Mouse (Mus musculus) regulatory T cell (primary cell): ENCODE measurements around the gene Lypd4.

Source experiments
- in situ Hi-C: fragments of 300-600 bp; cut with MboI, MseI; formaldehyde crosslinking; loops from one replicate; pipeline ENCODE4 v1.15.1; 2025; ENCODE audit warnings: high pct_unique_total_duplicates

The Lypd4 gene

GRCm38 (mm10) chr7:24889431-24890220 lies 19.9 kb upstream of the Lypd4 start:
- in situ Hi-C loops, result loop anchor here (5.0 kb wide), 1 partner anchor 83 kb away; the partner anchor contains the start of gene Rabac1

- in situ Hi-C loops, result loop anchor here (5.0 kb wide), 1 partner anchor 85 kb away; the partner anchor contains the start of gene Rabac1
Measured at GRCm38 (mm10) chr7:24887096-24887495, 17.4 kb upstream of the Lypd4 start.

- in situ Hi-C loops, result loop anchor here (5.0 kb wide), 1 partner anchor 86 kb away; the partner anchor contains the start of gene Rabac1
Measured at GRCm38 (mm10) chr7:24886308-24886633, 16.5 kb upstream of the Lypd4 start.

- in situ Hi-C loops, result loop anchor here (5.0 kb wide), 1 partner anchor 87 kb away; the partner anchor contains the start of gene Rabac1
Measured at GRCm38 (mm10) chr7:24885468-24886307, 15.9 kb upstream of the Lypd4 start.

DNA sequence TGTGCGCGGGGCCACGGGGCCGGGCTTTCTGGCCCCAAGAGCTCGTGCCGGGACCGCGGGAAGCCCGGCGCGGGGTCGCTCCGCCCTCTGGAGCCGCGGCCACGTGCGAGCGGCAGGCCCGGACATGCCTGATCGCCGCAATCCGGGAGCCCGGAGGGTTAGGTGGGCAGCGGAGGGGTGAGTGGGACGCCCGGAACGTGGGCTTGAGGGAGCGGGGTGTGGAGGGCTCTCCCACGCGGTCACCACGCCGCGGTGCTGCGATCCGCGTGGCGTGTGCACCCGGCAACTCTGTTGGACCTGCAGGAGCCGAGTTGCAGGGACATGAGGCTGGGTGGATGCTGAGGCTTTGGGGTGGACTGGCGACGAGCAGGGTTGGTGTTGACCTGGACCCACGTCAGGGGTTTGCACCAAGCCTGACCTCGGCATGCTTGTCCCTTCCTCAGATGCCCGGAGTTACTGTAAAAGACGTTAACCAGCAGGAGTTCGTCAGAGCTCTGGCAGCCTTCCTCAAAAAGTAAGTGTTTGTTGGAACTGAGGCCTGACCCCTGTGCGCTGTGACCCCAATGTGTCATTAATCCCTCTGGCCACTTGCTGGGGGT lies 15.1 kb upstream of the Lypd4 start:
- in situ Hi-C loops, result loop anchor here (5.0 kb wide), 1 partner anchor 88 kb away; the partner anchor contains the start of gene Rabac1

DNA sequence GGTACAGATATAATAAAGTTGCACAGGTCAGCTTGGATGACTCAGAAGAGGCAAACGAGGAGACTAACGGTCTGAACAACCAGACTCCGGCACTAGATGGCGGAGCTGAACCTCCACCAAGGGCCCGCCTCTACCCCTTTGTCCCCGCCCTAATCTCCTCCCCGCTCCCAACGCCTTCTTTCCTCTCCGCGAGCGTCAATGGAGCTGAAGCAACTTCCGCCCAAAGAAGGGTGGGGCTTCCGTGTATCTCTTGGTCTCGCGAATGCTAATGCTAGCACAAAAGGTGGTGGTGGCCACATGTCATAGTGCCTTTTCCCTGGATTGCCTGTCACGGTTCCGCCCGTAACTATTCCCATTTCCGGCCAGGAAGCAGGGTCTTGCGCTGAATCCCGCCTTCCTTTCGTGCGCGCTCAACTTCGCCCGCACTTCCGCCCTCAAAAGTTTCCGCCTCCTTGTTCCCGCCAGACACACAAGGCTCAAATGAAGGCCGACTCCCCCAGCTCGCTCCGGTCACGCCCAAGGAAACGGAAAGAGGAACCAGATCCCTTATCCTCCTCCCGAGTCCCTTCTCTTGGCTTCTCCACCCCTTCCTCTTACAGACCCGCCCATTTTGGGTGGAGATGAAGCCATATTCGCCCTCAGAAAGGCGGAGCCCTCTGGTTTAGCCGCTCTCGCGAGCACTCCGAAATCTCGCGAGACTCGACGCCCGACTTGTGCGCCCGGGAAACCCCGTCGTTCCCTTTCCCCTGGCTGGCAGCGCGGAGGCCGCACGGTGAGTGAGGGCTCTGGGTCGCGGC lies 14.4 kb upstream of the Lypd4 start, which contains the start of gene Rps19:
Gene Rps19 (plus strand): TSS at position 476 of the 797 bp plus-strand sequence.
- in situ Hi-C loops, result no loop called here

GRCm38 (mm10) chr7:24882416-24883199 lies 12.9 kb upstream of the Lypd4 start:
- in situ Hi-C loops, result no loop called here

DNA sequence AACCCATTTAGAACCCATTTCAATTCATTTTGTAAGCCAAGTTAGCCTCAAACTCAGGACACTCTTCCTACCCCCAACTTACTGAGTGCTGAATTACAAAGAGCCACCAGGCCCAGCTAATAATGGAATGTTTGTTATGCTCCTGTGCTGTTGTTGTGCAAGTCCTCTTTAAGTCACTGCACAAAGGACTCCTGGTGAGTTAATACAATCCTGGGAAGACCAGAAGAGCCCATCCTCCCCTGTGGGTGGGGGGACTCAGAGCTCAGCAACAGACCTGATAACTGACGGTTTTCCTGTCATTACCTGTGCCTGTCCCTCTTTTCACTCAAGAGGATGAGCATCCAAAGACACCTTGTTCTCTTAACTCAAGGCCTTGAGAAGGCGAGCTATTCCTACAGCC lies 9.9 kb upstream of the Lypd4 start:
- in situ Hi-C loops, result no loop called here

DNA sequence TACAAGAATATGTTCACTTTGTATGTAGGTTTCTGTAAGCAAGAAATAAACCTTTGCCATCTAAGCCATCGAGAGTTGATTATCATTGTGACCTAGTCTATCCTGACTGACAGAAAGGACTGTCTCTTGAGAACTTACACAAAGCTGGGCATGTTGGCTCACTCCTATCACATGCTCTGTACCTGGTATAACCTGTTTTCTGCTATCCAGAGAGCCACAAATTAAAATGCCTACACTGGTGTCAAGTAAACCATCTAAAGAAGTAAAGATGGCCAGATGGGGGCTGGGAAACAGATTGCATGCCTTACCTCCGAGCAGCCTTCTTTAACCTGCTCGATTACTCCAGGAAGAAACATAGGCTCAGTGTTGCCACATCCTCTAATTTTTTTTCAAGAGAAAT lies 7.8 kb upstream of the Lypd4 start:
- in situ Hi-C loops, result no loop called here

DNA sequence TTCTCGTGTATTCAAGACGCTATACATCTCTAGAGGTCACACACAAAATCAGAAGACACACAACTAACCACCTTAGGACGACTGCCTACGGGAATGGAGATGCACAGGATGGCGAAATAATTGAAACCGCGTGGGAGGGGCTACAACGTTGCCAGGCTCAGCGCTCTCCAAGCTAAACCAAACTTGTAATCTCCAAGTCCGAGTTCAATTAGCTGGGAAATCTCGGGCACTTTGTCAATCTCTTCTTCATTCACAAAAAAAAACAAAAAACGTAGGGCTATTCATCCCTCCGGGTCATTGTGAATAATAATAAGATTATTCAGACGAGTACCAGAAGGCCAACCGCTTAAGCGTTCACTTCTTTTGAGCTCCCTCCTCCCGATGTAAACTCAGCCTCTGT lies 661 bp downstream of the Lypd4 start:
- in situ Hi-C loops, result no loop called here

- in situ Hi-C loops, result no loop called here
Measured at GRCm38 (mm10) chr7:24864156-24864555, 5.6 kb downstream of the Lypd4 start.

DNA sequence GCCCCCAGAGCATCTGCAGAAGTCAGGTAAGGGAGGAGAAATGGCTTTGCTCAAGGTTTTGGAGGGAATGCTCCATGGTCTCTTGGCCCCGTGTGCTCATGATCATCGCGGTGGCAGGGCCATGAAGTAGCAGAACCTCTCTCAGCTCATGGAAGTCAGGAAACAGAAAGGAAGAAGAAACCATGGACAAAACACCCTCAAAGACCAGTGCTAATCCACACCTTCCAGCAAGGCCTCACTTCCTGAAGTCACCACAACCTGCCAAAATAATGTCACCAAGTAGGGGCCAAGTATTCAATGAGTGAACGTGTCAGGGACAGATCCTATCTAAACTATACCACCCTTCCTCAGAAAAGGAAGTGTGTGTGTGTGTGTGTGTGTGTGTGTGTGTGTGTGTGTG lies 6.9 kb downstream of the Lypd4 start:
- in situ Hi-C loops, result no loop called here

- in situ Hi-C loops, result no loop called here
Measured at GRCm38 (mm10) chr7:24861913-24862312, 7.8 kb downstream of the Lypd4 start, which contains the start of gene Gm9844. Gene Gm9844, plus strand, starts transcription at chr7:24862213.

DNA sequence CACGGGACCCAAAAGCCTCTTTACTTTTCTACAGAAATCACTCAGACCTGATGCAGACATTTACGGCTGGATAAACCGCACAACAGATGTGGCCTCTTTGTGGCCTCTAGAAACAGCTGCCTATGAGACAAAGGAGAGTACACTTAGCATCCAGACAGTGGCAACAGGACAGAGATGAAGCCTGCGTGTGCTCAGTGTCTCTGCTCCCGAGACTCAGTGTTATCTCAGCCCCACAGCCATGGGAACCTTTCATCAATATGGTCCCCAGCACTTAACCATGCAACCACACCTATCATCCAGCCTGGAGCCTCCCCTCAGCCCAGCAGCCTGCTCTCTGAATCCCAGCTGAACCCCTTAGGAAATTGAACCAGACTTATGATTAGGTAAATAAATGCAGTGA lies 10.5 kb downstream of the Lypd4 start:
- in situ Hi-C loops, result no loop called here

- in situ Hi-C loops, result no loop called here
Measured at GRCm38 (mm10) chr7:24856460-24857120, 13.2 kb downstream of the Lypd4 start.

DNA sequence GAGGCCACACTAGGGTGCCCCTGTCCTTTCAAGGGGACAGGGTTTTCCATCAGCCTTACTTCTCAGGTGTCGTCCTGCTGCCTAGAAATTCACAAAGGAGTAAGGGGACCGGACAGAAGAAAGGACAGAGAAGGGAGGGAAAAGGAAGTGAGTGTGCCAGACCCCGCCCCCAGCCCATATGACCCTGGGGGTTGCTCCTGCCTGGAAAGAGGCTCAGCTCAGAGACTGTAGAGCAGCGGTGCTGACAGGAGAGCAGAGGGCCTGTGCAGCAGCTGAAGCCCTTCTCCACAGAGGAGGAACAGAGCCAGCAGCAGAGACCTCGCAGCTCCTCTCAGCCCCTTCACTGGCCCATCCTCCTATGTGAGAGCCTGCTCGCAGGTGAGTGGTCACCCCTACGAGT lies 16.0 kb downstream of the Lypd4 start:
- in situ Hi-C loops, result no loop called here

DNA sequence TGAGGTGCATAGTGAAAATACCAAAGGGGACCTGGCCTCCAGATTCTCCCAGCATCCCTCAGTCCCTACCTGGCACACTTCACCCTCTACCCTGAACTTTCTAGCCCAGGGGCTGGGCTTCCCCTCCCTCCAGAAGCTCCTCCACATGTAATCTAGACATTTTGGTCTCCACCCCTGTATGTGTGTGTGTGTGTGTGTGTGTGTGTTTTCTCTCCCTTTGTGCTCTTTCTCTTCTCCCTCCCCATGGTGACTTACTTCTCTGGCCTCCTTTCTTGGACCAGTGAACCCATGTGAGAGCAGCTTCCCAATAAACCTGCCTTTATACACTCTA lies 16.5 kb downstream of the Lypd4 start:
- in situ Hi-C loops, result no loop called here

- in situ Hi-C loops, result no loop called here
Measured at GRCm38 (mm10) chr7:24852557-24853232, 17.0 kb downstream of the Lypd4 start.

GRCm38 (mm10) chr7:24851596-24852325 lies 18.0 kb downstream of the Lypd4 start:
- in situ Hi-C loops, result no loop called here
